Mouse (Mus musculus) Muller cell, postnatal 12 days (primary cell): ENCODE results near the gene Slco3a1.
A peak's percentile ranks its signal among the peaks of the same experiment; 100 is the strongest.

Source experiments
- DNase-seq: peaks from one replicate; pipeline ENCODE4 v3.0.0-alpha.2; 2015; ENCODE audit errors: inconsistent ontology term

Gene Slco3a1

DNA sequence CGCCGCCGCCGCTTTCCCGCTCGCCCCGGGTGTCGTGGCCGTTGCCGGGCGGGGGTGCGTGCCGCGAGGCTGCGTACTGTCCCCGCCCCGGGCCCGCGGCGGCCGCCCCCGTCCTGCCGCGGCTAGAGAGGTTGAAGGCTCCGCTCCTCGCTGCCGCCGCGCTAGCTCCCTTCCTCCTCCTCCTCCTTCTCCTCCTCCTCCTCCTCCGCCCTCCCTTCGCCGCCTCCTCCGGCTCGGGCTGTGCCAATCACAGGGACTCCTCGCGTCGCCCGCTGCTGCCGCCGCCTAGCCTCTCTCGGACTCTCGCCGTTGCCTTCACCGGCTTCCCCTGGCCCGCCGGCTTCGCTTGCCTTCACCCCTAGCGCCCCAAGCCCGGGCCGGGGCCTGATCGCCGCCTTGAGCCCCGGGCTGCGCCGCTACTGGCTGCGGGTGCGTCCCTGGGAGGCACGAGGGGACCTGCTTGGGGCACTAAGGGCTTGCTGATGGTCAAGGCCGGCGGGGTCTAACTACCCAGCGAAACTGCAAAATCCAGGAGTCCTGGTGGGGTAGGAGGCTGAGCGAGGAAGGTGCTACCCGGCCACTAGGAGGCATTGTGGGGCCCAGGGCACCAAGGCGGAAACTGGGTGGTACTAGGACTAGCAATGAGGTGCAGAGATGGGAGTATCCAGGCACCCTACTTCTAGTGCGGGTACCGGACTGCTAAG is at the start of gene Slco3a1:
Gene Slco3a1 (minus strand): TSS at position 173 of the 704 bp plus-strand sequence.
- peak; percentile 90 for DNase-seq

DNA sequence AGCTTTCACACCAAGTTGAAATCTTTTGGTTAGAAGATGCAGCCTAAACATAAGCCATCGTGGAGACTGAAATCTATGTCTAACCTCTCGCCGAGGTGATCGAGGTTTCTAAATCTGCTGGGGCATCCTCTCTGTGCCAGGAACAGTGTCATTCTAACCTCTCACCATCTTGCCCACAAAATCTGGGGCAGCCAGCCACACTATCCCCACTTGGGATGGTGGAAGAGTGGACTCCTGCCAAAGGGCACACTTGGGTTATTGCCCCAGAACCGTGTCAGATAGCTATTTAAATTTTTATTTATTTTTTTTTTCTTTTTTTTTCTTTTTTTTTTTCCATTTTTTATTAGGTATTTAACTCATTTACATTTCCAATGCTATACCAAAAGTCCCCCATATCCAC is 46.4 kb upstream of the Slco3a1 start:
- no peak for DNase-seq

- no peak for DNase-seq
Measured at GRCm38 (mm10) chr7:74579411-74579810, 24.8 kb upstream of the Slco3a1 start.

- DNase-seq: no peak
Measured at GRCm38 (mm10) chr7:74575678-74576077, 21.1 kb upstream of the Slco3a1 start.

DNA sequence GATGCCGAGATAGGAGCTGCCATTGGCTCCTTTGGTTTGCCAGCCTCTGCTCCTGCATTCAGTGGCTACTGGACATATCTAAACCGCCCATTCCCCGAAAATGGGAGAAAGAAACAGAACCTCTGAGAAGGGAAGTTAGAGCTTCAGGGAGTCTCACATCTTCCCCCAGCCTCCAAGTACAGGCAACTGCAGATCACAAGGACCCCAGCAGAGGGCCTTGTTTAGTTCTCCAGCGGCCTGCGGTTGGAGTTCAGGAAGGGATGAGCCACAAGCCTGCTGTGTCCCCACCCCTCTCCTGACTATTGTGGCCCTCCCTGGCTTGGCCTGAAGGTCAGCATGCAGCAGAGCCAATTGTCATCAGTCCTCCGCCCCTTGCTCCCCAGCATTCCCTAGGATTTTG is 836 bp upstream of the Slco3a1 start:
- peak; percentile 58 for DNase-seq

GRCm38 (mm10) chr7:74554041-74554561 is 479 bp downstream of the Slco3a1 start:
- DNase-seq: peak; percentile 72

DNA sequence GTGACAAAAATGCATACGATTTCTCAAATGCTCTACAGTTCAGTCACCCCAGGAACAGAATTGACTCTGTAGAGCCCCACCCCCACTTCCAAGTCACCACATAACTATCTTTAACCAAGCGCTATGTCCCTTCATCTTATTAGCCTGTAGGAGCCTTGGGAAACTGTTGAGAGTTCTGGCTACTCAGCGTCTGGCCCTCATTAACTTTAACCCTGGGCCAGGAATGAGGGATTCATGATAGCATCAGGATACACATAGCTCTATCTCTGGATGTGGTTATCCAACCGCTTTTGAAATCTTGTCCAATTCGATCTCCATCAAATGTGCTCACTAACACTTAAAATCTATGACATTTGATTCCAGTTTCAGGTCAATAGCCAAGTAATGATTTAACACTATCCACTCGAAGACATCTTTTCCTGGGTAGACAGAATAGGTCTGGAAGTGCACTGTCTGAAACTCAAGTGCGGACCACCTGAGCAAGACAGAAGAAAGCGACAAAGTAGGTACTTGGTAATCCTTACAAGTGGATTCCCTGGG is 1.4 kb downstream of the Slco3a1 start:
- DNase-seq: peak; percentile 59

DNA sequence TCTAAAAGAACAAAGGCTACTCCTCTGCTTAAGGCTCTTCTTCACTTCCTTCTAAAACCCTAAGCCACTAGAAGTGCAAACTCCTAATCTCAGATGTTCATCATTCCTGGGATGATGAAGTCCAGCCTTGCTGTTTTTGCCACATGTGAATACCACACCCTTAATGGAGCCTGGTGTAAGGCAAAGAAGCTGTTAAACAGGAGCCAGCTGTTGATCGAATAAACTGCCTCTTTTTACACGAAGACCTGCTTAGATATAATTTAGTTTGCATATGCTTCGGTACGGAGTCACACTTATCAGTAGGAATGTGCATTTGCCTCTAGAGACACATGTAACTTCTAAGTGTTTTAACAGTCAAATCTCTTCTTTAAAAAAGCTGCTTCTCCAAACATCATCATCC is 2.0 kb downstream of the Slco3a1 start:
- DNase-seq: no peak

- no peak for DNase-seq
Measured at GRCm38 (mm10) chr7:74552000-74552358, 2.6 kb downstream of the Slco3a1 start.

- no peak for DNase-seq
Measured at GRCm38 (mm10) chr7:74551338-74551999, 3.1 kb downstream of the Slco3a1 start.

GRCm38 (mm10) chr7:74549686-74550085 is 4.9 kb downstream of the Slco3a1 start:
- DNase-seq: no peak

GRCm38 (mm10) chr7:74549013-74549582 is 5.5 kb downstream of the Slco3a1 start:
- no peak for DNase-seq

- no peak for DNase-seq
Measured at GRCm38 (mm10) chr7:74546691-74547090, 7.9 kb downstream of the Slco3a1 start.

- no peak for DNase-seq
Measured at GRCm38 (mm10) chr7:74545498-74545990, 9.0 kb downstream of the Slco3a1 start.

DNA sequence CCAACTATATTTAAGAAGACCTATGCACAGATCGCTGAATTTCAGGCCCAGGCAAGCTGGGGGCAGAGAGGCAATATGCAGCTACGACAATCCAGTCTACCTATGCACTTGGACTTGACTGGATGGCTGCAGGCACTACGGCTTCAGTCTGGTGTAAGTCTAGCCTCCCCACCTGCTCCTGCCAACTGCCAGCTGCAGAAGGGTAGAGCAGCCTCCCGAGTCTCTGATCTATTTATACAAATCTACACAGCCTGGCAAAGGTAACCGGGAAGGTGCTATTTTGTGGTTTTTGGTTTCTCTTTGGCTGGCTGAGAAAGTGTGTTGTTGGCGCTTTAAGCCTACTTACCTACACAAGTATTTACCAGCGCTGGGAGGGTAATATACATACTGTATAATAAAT is 10.3 kb downstream of the Slco3a1 start:
- DNase-seq: no peak

- no peak for DNase-seq
Measured at GRCm38 (mm10) chr7:74541958-74542357, 12.6 kb downstream of the Slco3a1 start.

- DNase-seq: no peak
Measured at GRCm38 (mm10) chr7:74540933-74541725, 13.5 kb downstream of the Slco3a1 start.

DNA sequence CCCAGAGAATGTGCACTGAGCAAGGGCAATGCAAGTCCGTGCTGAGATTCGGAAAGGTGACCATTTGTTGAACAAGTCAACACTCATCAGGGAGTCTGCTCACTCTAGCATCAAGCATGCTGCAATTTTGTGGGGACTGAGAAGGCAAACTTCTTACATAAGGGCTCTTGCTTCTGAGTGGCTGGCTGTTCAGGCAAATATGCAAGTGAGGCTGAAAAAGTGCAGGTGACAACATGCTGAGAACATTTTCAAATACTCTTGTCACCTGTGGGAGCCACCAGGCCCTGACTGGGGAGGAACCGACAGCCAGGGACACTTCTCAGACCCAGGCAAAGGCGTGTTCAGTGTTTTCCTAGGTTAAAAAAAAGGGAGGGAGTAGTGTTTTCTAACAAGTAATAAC is 18.4 kb downstream of the Slco3a1 start:
- DNase-seq: no peak

DNA sequence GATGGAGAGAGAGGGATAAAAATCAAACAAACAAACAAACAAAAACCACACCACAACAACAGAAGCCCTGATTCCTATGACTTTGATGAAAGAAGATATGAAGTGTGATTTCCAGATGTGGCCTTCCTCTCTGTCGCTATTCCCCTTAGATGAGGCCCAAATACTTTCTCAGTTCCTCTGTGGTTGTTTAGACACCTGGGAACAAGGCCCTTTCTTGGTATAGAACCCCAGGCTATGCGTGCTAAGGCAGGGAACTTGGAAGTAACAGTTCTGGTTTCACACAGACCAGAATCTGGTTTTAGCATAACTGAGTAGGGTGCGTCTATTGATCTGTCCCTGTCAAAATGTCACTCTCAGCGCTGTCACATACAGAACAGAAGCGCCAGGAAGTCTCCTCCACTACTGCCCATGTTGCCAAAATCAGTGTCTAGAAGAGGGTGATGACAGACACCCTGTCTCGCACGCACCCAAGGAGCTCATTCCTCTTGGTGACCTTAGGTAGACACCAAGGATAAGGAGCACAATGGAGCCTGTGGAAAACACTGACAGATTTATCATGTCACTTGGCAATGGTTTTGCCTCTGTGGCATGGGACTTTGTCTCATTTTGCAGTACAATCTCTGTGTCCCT is 23.0 kb downstream of the Slco3a1 start:
- DNase-seq: no peak

DNA sequence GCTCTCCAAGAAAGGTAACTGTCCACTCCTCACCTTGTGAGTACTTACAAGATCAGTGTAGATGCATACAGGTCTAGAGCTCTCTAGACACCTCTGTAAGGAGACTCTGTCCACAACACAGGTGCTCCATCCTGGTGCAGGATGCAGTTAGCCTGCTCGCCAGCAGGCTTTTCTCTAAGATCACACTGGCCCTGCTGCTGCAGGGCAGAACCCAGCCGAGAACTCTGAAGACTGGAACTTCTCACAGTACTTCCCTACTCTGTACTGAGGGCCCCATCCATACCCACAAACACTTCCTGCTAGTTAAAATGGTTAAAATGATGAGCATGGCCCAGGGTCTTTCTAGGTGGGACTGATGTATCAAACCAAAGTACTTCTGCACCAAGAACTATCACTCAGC is 24.7 kb downstream of the Slco3a1 start:
- no peak for DNase-seq

- peak; percentile 30 for DNase-seq
Measured at GRCm38 (mm10) chr7:74529183-74529757, 25.3 kb downstream of the Slco3a1 start.
